Mouse (Mus musculus) cerebellum, adult 2 months (tissue): ENCODE measurements around the gene Mgrn1. TPM values are rescaled to one million over a fixed set of nuclear protein-coding genes. Genes with fewer than 3 reads are reported as not detected.

ENCODE experiments used
- DNase-seq, 2 experiments: peaks; one replicate each; pipeline ENCODE4 v3.0.0; 2021
- H3K27ac ChIP-seq: fragments of 200-500 bp; 2 replicates; pipeline ENCODE4 v1.5.1; 2012; ENCODE audit warnings: low read length, control low read depth, inconsistent platforms; ENCODE audit not compliant: insufficient read depth
- H3K27me3 ChIP-seq: fragments of 200-500 bp; 2 replicates; pipeline ENCODE4 v1.6.1; 2012; ENCODE audit warnings: inconsistent platforms, mild to moderate bottlenecking, low read length, moderate library complexity; ENCODE audit not compliant: control insufficient read depth, insufficient read depth
- H3K4me1 ChIP-seq: fragments of 200-500 bp; 2 replicates; pipeline ENCODE4 v1.6.1; 2011; ENCODE audit warnings: low read length; ENCODE audit not compliant: control insufficient read depth, insufficient read depth
- H3K4me3 ChIP-seq: fragments of 200-500 bp; replicated peaks from 2 replicates; pipeline ENCODE3; 2011; ENCODE audit warnings: mild to moderate bottlenecking, low read depth, low read length, control low read depth; ENCODE audit not compliant: insufficient read depth
- CTCF ChIP-seq: fragments of 200-500 bp; IDR thresholded peaks from 2 replicates; pipeline ENCODE4 v1.5.1; 2011; ENCODE audit warnings: low read depth, mild to moderate bottlenecking, control low read depth, low read length, moderate library complexity, borderline replicate concordance; ENCODE audit not compliant: insufficient read depth
- POLR2A ChIP-seq: fragments of 200-500 bp; IDR thresholded peaks from 2 replicates; pipeline ENCODE4 v1.6.1; 2011; ENCODE audit warnings: low read length, control low read depth, borderline replicate concordance; ENCODE audit not compliant: insufficient read depth
- WGBS: fragments of 180-500 bp; shearing (Covaris S2); methylation state at CpG from one replicate; pipeline ENCODE4 v1.1.7; 2018; 5-methylcytosine and 5-hydroxymethylcytosine counted together
- polyA plus RNA-seq: library from polyadenylated mRNA; depleted of rRNA; stranded (reverse); fragments of >200 nt; gene quantifications from 2 replicates; pipeline ENCODE4 v1.2.3, GENCODE M21; 2012

Mgrn1 gene
- polyA plus RNA-seq, 1 experiment = 243 TPM

- DNase-seq = no peak
- Histone ChIP-seq H3K27ac (no peak overlapping the region; the same call in 1 of the 2 replicates), H3K27me3 (no peaks in the 10 kb centered on the region)
Observed at GRCm38 (mm10) chr16:4912907-4913782, 27.1 kb downstream of the Mgrn1 start.

DNA sequence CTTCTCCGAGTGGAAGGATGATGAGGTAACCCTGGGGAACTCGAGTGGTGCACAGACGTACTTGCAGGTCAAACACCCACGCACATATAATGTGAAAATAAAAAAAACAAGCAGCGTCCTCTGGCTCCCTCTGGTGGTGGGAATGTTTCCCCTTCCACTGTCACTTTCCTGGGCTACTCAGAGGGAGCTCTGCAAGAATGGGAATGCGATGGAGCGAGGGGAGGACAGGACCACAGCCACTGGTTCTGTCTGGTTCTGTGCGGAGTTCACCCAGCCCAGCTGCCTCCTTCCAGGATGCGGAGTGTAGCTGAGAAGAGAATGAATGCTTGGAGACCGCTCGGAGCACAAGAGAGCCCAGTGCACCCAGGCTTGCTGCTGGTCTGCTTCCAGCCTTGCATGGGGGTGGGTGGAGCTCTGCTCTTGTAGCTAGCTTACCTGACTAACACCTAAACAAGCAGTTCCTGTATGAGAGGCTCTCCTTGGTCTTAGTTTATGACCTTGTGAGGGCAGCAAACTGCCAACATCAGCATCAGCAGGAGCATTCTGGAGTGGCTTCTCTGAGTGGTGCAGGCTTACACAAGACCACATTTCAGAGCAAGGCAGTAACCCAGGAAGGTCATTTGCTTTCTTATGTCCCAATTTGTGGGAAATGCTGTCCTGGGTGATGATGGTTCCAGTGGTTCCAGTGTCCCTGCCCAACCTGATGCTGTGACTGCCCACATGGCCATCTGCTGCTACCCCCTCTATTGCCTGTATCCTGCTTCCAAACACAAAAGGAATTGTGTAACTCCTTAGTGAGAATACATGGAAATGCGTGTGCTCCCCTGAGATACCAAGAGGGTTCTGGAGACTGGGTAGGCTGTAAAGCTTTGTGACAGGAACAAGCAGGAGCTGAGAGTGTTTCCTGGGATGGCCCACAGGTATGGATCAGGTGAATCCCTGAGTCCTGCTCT lies 28.0 kb downstream of the Mgrn1 start:
- H3K4me1 ChIP-seq = peaks cover 3% of the 10 kb centered on the region
- peak; percentile 77 to 85 for DNase-seq
- H3K27me3 ChIP-seq = no peaks in the 10 kb centered on the region
- H3K4me3 ChIP-seq = no peak overlapping the region
- WGBS = 31% methylated on average over 12 of the region's 12 CpGs
- H3K27ac ChIP-seq = no peak overlapping the region
- TF ChIP-seq CTCF = peak; percentile 84
- TF ChIP-seq POLR2A = no peak

More at GRCm38 (mm10) chr16:4912907-4913782, 27.1 kb downstream of the Mgrn1 start:
- Histone ChIP-seq H3K4me3 (no peak overlapping the region), H3K4me1 (peaks cover 3% of the 10 kb centered on the region)
- TF ChIP-seq POLR2A (no peak), CTCF (no peak)
- WGBS = 64% methylated on average over 11 of the region's 11 CpGs

DNA sequence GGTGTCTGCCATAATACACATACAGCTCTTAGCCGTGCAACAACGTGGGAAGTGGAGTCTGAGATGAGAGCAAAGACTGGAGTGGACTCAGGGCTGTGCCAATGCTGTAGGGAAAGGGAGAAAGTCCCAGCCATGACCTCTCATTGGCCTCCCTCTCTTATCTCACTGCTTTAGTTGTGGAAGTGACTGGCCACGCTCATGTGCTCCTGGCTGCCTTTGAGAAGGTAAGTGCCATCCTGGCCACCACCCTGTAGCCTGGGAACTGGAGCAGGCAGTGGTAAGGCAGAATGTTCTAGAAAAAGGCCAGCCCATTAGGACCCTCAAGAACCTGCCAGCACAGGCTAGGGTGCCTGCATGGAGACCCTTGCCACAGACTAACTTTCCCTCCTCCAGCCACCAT lies 29.9 kb downstream of the Mgrn1 start:
- peaks cover 3% of the 10 kb centered on the region for H3K4me1 ChIP-seq
- DNase-seq = no peak
- H3K27ac ChIP-seq = no peak overlapping the region
- no peak for TF ChIP-seq POLR2A
- no peak for TF ChIP-seq CTCF
- H3K27me3 ChIP-seq = no peaks in the 10 kb centered on the region
- WGBS = 90% methylated on average over 3 of the region's 3 CpGs
- no peak overlapping the region for H3K4me3 ChIP-seq

DNA sequence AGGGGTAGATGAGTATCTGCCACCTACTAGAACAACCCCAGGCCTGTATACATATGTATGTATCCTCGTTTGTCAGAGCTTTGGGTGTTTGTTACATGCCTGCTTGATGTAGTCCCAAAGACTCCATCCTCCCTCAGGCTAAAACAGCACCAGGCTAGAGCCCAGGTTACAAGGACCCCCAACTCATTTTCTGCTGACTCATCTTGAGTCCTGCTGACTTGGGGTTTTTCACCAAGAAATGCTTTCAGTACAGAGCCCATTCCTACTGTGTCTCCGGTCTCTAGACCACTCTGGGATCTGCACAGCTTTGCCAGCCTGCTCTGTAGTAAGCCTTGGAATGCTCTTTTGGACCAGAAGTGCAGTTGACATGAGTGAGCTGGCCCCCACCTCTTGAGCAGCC lies 30.6 kb downstream of the Mgrn1 start:
- no peak overlapping the region for H3K27ac ChIP-seq
- 88% methylated on average over 2 of the region's 2 CpGs for WGBS
- H3K27me3 ChIP-seq = no peaks in the 10 kb centered on the region
- DNase-seq = no peak
- H3K4me1 ChIP-seq = peaks cover 3% of the 10 kb centered on the region
- TF ChIP-seq CTCF (no peak), POLR2A (no peak)
- H3K4me3 ChIP-seq = no peak overlapping the region

- Histone ChIP-seq H3K27me3 (no peaks in the 10 kb centered on the region), H3K4me3 (no peak overlapping the region), H3K4me1 (no peaks in the 10 kb centered on the region), H3K27ac (no peak overlapping the region)
- 79% methylated on average over 4 of the region's 4 CpGs for WGBS
- TF ChIP-seq POLR2A (no peak), CTCF (no peak)
- no peak for DNase-seq
Observed at GRCm38 (mm10) chr16:4920556-4920955, 34.5 kb downstream of the Mgrn1 start.

GRCm38 (mm10) chr16:4922481-4922880 lies 36.4 kb downstream of the Mgrn1 start:
- TF ChIP-seq CTCF = no peak
- no peak for TF ChIP-seq POLR2A
- Histone ChIP-seq H3K27ac (no peak overlapping the region), H3K4me1 (no peaks in the 10 kb centered on the region), H3K4me3 (no peak overlapping the region), H3K27me3 (no peaks in the 10 kb centered on the region)
- WGBS = 85% methylated on average over 6 of the region's 6 CpGs
- DNase-seq = no peak

GRCm38 (mm10) chr16:4923996-4924395 lies 37.9 kb downstream of the Mgrn1 start:
- 94% methylated on average over 5 of the region's 5 CpGs for WGBS
- DNase-seq = no peak
- Histone ChIP-seq H3K27me3 (no peaks in the 10 kb centered on the region), H3K4me1 (no peaks in the 10 kb centered on the region), H3K4me3 (no peak overlapping the region), H3K27ac (no peak overlapping the region)
- TF ChIP-seq CTCF (no peak), POLR2A (no peak)
